Mouse (Mus musculus): ENCODE data around the gene C130032M10Rik. TPM values are rescaled to one million over a fixed set of nuclear protein-coding genes. Genes with fewer than 3 reads are reported as not detected.
A peak's percentile ranks its signal among the peaks of the same experiment; 100 is the strongest.

C130032M10Rik gene
- polyA plus RNA-seq (2016; fragmentation: Nextera tagmentation; extraction: Ambion mirVana), result 0.64 and 1.3 TPM in 2 replicates

DNA sequence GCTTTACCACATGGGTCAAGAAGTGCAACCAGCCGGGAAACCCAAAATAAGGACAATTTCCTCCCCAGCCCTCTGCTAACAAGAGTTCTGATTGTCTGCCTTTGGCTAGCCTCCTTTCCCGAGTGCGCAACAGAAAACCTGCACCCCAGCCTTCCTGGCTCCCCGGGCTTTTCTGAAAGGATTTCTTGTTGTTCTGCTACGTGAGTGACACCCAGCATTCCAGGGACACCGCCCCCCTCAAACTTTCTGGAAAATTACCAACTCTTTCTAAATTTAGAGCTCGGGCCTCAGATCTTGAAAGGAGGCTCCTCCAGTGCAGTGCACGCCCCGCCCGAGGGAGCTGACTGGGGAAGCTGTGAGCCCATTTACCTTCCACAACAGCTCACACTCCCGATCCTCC is at the start of gene C130032M10Rik:
Gene C130032M10Rik, plus strand, starts transcription at position 334 of the 400 bp plus-strand sequence.
- Histone ChIP-seq H3K4me2 (peak within 1 kb of the TSS; percentile 44), H3K9ac (peak within 1 kb of the TSS; percentile 43), H3K4me1 (replicated peaks) (peaks cover 17% of the 10 kb centered on the region), H3K27me3 (replicated peaks) (no peaks in the 10 kb centered on the region), H3K9me3 (replicated peaks) (peaks cover 18% of the 10 kb centered on the region), H3K36me3 (peaks cover 16% of the 10 kb centered on the region), H3K4me3 (no peak within 1 kb of the TSS), H3K27ac (ENCODE audit: poor library complexity, severe bottlenecking) (peak within 1 kb of the TSS; percentile 18; the same call in 1 of the 2 replicates)
- ATAC-seq (ENCODE audit: insufficient number of reproducible peaks, low FRiP score), result no peak
- WGBS, result 47% methylated on average over 11 of the region's 11 CpGs

GRCm38 (mm10) chr9:114466871-114467270 is 48.6 kb upstream of the C130032M10Rik start:
- no peak overlapping the region for H3K27ac ChIP-seq (ENCODE audit: poor library complexity, severe bottlenecking)
- ATAC-seq (ENCODE audit: insufficient number of reproducible peaks, low FRiP score), result peak; percentile 81
- H3K4me2 ChIP-seq, result no peak overlapping the region
- no peak overlapping the region for H3K4me3 ChIP-seq
- no peak overlapping the region for H3K9ac ChIP-seq
- H3K9me3 ChIP-seq (replicated peaks), result no peaks in the 10 kb centered on the region
- WGBS, result 70% methylated on average over 7 of the region's 7 CpGs
- H3K4me1 ChIP-seq (replicated peaks), result no peaks in the 10 kb centered on the region
- H3K36me3 ChIP-seq, result peaks cover 43% of the 10 kb centered on the region
- no peaks in the 10 kb centered on the region for H3K27me3 ChIP-seq (replicated peaks)

DNA sequence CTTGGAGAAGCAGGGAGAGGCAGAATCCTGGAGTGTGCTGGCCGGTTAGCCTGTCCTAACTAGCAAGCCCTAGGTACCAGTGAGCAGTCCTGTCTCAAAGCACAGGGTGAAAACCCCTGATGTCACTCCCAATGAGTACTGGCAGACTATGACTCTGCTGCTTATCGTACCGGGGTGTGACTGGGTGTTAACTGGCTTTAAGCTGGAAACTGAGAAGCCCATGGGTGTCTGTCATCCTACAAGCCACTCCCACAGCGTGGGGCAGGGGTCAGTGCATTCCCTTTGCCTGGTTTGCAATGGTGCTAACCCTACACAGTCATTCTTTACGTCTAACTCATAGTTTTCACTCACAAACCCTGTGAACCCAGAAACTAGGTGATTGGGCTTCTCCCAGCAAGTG is 47.3 kb upstream of the C130032M10Rik start:
- WGBS, result 71% methylated on average over 5 of the region's 5 CpGs
- Histone ChIP-seq H3K9me3 (replicated peaks) (no peaks in the 10 kb centered on the region), H3K9ac (no peak overlapping the region), H3K4me3 (no peak overlapping the region), H3K4me1 (replicated peaks) (no peaks in the 10 kb centered on the region), H3K27ac (ENCODE audit: poor library complexity, severe bottlenecking) (no peak overlapping the region), H3K36me3 (peaks cover 33% of the 10 kb centered on the region), H3K4me2 (no peak overlapping the region), H3K27me3 (replicated peaks) (no peaks in the 10 kb centered on the region)
- ATAC-seq (ENCODE audit: insufficient number of reproducible peaks, low FRiP score), result peak; percentile 84

GRCm38 (mm10) chr9:114468701-114469100 is 46.8 kb upstream of the C130032M10Rik start:
- WGBS, result 91% methylated on average over 4 of the region's 4 CpGs
- H3K4me1 ChIP-seq (replicated peaks), result no peaks in the 10 kb centered on the region
- H3K4me3 ChIP-seq, result no peak overlapping the region
- ATAC-seq (ENCODE audit: insufficient number of reproducible peaks, low FRiP score), result no peak
- H3K4me2 ChIP-seq, result no peak overlapping the region
- H3K27ac ChIP-seq (ENCODE audit: poor library complexity, severe bottlenecking), result no peak overlapping the region
- H3K27me3 ChIP-seq (replicated peaks), result no peaks in the 10 kb centered on the region
- no peak overlapping the region for H3K9ac ChIP-seq
- H3K9me3 ChIP-seq (replicated peaks), result no peaks in the 10 kb centered on the region
- peaks cover 32% of the 10 kb centered on the region for H3K36me3 ChIP-seq

DNA sequence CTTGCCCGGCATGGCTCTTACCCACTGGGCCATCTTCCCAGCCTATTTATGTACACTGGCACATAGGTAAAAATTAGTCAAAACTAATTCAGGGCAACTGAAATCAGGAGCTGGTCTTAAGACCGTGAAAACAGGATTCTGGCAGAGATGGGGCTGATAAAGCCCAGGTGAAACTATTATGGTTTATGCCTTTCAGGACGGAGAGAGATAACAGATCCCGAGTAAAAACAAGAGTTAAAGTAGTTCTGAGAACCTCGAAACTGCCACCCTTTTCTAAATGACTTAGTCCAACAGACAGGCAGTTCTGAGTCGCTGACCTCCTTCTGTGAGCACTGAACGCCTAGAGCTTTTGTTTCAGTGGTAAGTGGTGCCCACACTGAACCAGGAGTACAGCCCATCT is 43.6 kb upstream of the C130032M10Rik start:
- Histone ChIP-seq H3K36me3 (peaks cover 11% of the 10 kb centered on the region), H3K27ac (ENCODE audit: poor library complexity, severe bottlenecking) (no peak overlapping the region), H3K9me3 (replicated peaks) (no peaks in the 10 kb centered on the region), H3K27me3 (replicated peaks) (no peaks in the 10 kb centered on the region), H3K4me3 (no peak overlapping the region), H3K4me1 (replicated peaks) (no peaks in the 10 kb centered on the region), H3K4me2 (no peak overlapping the region), H3K9ac (no peak overlapping the region)
- 75% methylated on average over 7 of the region's 7 CpGs for WGBS
- no peak for ATAC-seq (ENCODE audit: insufficient number of reproducible peaks, low FRiP score)

DNA sequence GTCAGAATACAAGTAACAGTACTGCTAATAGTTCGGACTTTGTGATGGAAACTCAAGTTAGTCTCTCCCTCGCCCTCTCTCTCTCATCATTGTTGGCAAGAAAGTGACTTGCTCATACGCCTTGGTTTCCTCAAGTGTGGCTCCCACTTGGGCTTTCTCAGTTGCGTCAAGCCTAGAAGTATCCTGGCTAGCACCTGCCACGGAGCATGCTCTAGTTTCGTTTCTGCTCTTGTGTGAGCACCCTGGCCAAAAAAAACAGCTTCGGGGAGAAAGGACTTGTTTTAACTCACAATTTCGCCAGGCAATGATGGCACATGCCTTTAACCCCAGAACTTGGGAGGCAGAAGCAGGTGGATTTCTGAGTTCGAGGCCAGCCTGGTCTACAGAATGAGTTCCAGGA is 38.5 kb upstream of the C130032M10Rik start:
- ATAC-seq (ENCODE audit: insufficient number of reproducible peaks, low FRiP score), result no peak
- 86% methylated on average over 9 of the region's 9 CpGs for WGBS

GRCm38 (mm10) chr9:114480940-114481339 is 34.6 kb upstream of the C130032M10Rik start:
- no peaks in the 10 kb centered on the region for H3K36me3 ChIP-seq
- no peak overlapping the region for H3K4me2 ChIP-seq
- H3K27me3 ChIP-seq (replicated peaks), result no peaks in the 10 kb centered on the region
- no peak overlapping the region for H3K4me3 ChIP-seq
- H3K9ac ChIP-seq, result no peak overlapping the region
- ATAC-seq (ENCODE audit: insufficient number of reproducible peaks, low FRiP score), result no peak
- 73% methylated on average over 3 of the region's 3 CpGs for WGBS
- no peak overlapping the region for H3K27ac ChIP-seq (ENCODE audit: poor library complexity, severe bottlenecking)
- no peaks in the 10 kb centered on the region for H3K4me1 ChIP-seq (replicated peaks)
- H3K9me3 ChIP-seq (replicated peaks), result no peaks in the 10 kb centered on the region

More for the DNA sequence above, 38.5 kb upstream of the C130032M10Rik start:
- Histone ChIP-seq H3K9ac (no peak overlapping the region), H3K4me1 (replicated peaks) (no peaks in the 10 kb centered on the region), H3K4me2 (no peak overlapping the region), H3K4me3 (no peak overlapping the region), H3K27me3 (replicated peaks) (no peaks in the 10 kb centered on the region), H3K27ac (ENCODE audit: poor library complexity, severe bottlenecking) (no peak overlapping the region), H3K9me3 (replicated peaks) (no peaks in the 10 kb centered on the region), H3K36me3 (peaks cover 4% of the 10 kb centered on the region; the same call in 1 of the 2 replicates)

- Histone ChIP-seq H3K27ac (ENCODE audit: poor library complexity, severe bottlenecking) (no peak overlapping the region), H3K9ac (no peak overlapping the region), H3K4me2 (no peak overlapping the region), H3K4me1 (replicated peaks) (no peaks in the 10 kb centered on the region), H3K9me3 (replicated peaks) (no peaks in the 10 kb centered on the region), H3K27me3 (replicated peaks) (no peaks in the 10 kb centered on the region), H3K36me3 (no peaks in the 10 kb centered on the region), H3K4me3 (no peak overlapping the region)
- WGBS, result 84% methylated on average over 5 of the region's 5 CpGs
- ATAC-seq (ENCODE audit: insufficient number of reproducible peaks, low FRiP score), result no peak
These were observed 30.7 kb upstream of the C130032M10Rik start for GRCm38 (mm10) chr9:114484771-114485170.

DNA sequence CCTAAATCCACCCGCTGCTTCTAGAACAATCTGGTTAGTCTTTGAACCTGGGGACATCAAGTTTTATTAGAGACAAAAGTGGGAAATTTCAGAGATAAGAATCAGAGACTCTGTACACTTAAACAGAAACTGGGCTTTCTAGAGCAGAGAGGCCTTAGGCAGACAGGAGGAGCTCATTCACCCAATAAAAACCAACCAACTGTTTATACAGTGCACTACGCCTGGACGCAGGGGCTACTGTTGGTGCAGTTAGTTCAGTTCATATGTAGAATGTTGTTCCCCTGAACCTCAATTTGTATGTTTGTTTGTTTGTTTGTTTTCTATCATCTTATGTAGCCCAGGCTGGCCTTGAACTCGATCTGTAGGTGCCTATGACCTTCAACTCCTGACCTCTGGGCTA is 28.7 kb upstream of the C130032M10Rik start:
- no peak overlapping the region for H3K27ac ChIP-seq (ENCODE audit: poor library complexity, severe bottlenecking)
- H3K9ac ChIP-seq, result no peak overlapping the region
- no peaks in the 10 kb centered on the region for H3K36me3 ChIP-seq
- no peaks in the 10 kb centered on the region for H3K9me3 ChIP-seq (replicated peaks)
- no peak for ATAC-seq (ENCODE audit: insufficient number of reproducible peaks, low FRiP score)
- H3K4me2 ChIP-seq, result no peak overlapping the region
- H3K4me1 ChIP-seq (replicated peaks), result no peaks in the 10 kb centered on the region
- H3K27me3 ChIP-seq (replicated peaks), result no peaks in the 10 kb centered on the region
- WGBS, result 82% methylated on average over 4 of the region's 4 CpGs
- no peak overlapping the region for H3K4me3 ChIP-seq

DNA sequence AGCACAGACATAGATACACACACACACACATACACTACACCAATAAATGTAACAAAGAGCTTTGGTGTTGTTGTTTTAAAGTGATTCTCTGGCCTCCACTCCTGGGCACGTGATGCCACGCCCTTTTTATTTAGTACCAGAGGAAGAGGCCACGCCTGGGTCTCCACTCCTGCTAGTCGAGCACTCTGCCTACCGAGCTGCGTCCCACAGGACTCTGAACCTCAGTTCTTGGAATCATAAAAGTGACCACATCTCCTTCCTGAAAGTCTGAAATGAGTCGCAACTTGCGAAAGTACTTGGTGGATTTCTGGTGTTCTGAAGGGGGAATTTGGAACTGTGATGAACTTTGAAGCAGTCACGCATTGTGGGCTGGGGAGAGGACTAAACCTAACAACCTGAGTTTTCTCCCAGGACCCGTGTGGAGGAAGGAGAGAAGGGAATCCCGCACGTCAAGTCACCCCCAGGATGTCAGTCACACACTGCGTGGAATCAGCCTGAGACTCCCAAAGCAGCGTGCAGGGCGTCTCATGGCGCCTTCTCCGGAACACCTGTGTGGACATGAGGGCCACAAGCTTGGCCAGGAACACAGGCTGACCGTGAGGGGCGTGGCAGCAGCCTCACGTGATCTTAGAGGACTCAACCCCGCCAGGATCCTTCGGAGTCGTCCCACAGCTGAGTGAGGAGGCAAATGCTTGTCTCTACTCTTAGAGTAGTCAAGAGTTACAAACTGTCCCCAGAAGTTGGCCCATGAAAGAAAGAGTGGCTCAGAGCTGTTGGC is 27.8 kb upstream of the C130032M10Rik start:
- no peaks in the 10 kb centered on the region for H3K36me3 ChIP-seq
- no peak for ATAC-seq (ENCODE audit: insufficient number of reproducible peaks, low FRiP score)
- no peaks in the 10 kb centered on the region for H3K9me3 ChIP-seq (replicated peaks)
- H3K27me3 ChIP-seq (replicated peaks), result no peaks in the 10 kb centered on the region
- H3K27ac ChIP-seq (ENCODE audit: poor library complexity, severe bottlenecking), result no peak overlapping the region
- 79% methylated on average over 23 of the region's 23 CpGs for WGBS
- H3K4me2 ChIP-seq, result no peak overlapping the region
- H3K9ac ChIP-seq, result no peak overlapping the region
- H3K4me3 ChIP-seq, result no peak overlapping the region
- no peaks in the 10 kb centered on the region for H3K4me1 ChIP-seq (replicated peaks)

- H3K9me3 ChIP-seq (replicated peaks), result no peaks in the 10 kb centered on the region
- H3K27me3 ChIP-seq (replicated peaks), result peaks cover 7% of the 10 kb centered on the region; the same call in 1 of the 2 replicates
- WGBS, result 75% methylated on average over 7 of the region's 7 CpGs
- H3K4me1 ChIP-seq (replicated peaks), result no peaks in the 10 kb centered on the region
- ATAC-seq (ENCODE audit: insufficient number of reproducible peaks, low FRiP score), result no peak
- no peak overlapping the region for H3K27ac ChIP-seq (ENCODE audit: poor library complexity, severe bottlenecking)
- no peaks in the 10 kb centered on the region for H3K36me3 ChIP-seq
- no peak overlapping the region for H3K9ac ChIP-seq
- no peak overlapping the region for H3K4me3 ChIP-seq
- no peak overlapping the region for H3K4me2 ChIP-seq
These were observed 19.0 kb upstream of the C130032M10Rik start for GRCm38 (mm10) chr9:114496469-114496868.

All from heart, embryonic 12.5 days (tissue).